Mouse (Mus musculus): ENCODE measurements around the gene Zik1. TPM values are rescaled to one million over a fixed set of nuclear protein-coding genes. Genes with fewer than 3 reads are reported as not detected.

The Zik1 gene
- total RNA-seq (2014; fragmentation: Nextera tagmentation) (not detected in 2 replicates), total RNA-seq (2017) (0.06 and 0.22 TPM in 2 replicates), polyA plus RNA-seq (2012) (not detected in 2 replicates)

DNA sequence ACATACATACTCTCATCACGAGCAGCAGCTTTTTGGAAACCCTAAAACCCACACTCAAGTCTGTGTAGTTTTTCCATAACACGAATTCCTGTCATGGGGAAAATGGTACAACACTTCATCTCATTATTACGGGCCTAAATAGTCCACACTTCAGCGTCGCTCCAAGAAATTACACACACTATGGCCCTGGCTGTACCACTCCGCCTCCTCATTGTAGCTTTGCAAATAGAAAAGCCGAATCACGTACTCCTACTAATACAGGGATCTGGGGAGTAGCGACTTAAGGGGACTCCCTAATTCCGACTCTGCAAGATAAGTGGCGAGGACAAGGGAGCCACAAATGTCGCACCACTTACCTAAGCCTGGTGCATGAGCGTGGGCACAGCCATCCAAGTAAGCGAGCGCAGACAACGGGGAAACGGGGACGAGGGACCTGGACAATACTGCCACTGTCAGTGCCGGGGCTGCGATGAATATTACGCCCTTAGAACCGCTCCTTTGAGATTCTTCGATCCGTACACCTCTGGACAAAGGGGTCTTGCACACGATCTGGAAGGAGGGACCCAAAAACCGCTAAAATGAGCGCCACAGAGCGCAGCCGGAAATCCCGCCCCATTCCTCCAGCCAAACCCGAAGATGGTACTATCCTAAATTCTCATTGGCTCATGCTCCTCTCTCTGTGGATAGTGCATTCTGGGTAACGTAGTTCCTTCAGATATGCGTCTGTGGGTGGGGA lies at the start of gene Zik1:
Gene Zik1, minus strand, starts transcription at position 609 of the 736 bp plus-strand sequence.
- no peak within 1 kb of the TSS for H3K4me3 ChIP-seq (ENCODE audit: low read depth, low read length)
- no peak for DNase-seq (ENCODE audit: low spot score)

DNA sequence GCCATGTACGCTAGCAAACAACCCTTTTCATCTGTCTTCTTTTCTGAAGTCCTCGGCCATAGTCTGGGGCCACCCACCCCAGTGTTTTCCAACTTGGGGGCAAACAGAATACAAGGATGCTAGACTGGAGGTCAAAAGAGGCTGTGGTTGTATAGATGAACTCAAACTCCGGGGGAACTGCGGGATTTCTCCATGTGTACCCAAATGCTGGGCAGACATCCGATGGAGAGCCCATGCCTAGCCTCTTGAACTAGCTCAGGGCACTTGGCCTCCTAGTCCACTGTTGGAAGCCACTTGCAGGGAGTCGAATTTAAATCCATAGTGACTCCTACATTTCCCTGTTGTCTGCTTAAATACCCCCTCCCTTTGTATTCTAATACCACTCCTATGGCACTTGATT lies 384 bp upstream of the Zik1 start:
- DNase-seq (ENCODE audit: low spot score) (no peak), ATAC-seq (ENCODE audit: extremely low read depth, insufficient number of reproducible peaks, low FRiP score, poor library complexity, severe bottlenecking) (no peak)
- Histone ChIP-seq H3K4me3 (ENCODE audit: low read depth, low read length) (no peak overlapping the region), H3K27me3 (ENCODE audit: insufficient read depth, low read length) (no peaks in the 10 kb centered on the region), H3K9me3 (replicated peaks) (peaks cover 8% of the 10 kb centered on the region), H3K36me3 (replicated peaks) (no peaks in the 10 kb centered on the region), H3K4me1 (ENCODE audit: insufficient read depth, low read depth, low read length) (no peaks in the 10 kb centered on the region)
- TF ChIP-seq TAL1 (conservative IDR thresholded peaks at IDR 0.05; ENCODE audit: low read depth, low read length) (no peak), GATA2 (IDR thresholded peaks at IDR 0.05; ENCODE audit: borderline replicate concordance, low read depth, low read length) (no peak), GATA1 (IDR thresholded peaks at IDR 0.05; ENCODE audit: borderline replicate concordance, low read length) (no peak), POLR2AphosphoS5 (IDR thresholded peaks at IDR 0.05; ENCODE audit: insufficient replicate concordance, low read depth, low read length) (no peak), CTCF (IDR thresholded peaks at IDR 0.05; ENCODE audit: low read depth, low read length) (no peak)

More for the DNA sequence above, at the start of gene Zik1:
- H3K9me3 ChIP-seq (replicated peaks) = peaks cover 8% of the 10 kb centered on the region
- no peaks in the 10 kb centered on the region for H3K27me3 ChIP-seq (ENCODE audit: insufficient read depth, low read length)
- H3K4me1 ChIP-seq (ENCODE audit: insufficient read depth, low read depth, low read length) = no peaks in the 10 kb centered on the region
- ATAC-seq (ENCODE audit: extremely low read depth, insufficient number of reproducible peaks, low FRiP score, poor library complexity, severe bottlenecking) = no peak
- TF ChIP-seq GATA2 (IDR thresholded peaks at IDR 0.05; ENCODE audit: borderline replicate concordance, low read depth, low read length) (no peak), CTCF (IDR thresholded peaks at IDR 0.05; ENCODE audit: low read depth, low read length) (no peak), GATA1 (IDR thresholded peaks at IDR 0.05; ENCODE audit: borderline replicate concordance, low read length) (no peak), POLR2AphosphoS5 (IDR thresholded peaks at IDR 0.05; ENCODE audit: insufficient replicate concordance, low read depth, low read length) (no peak), TAL1 (conservative IDR thresholded peaks at IDR 0.05; ENCODE audit: low read depth, low read length) (no peak)
- no peaks in the 10 kb centered on the region for H3K36me3 ChIP-seq (replicated peaks)

DNA sequence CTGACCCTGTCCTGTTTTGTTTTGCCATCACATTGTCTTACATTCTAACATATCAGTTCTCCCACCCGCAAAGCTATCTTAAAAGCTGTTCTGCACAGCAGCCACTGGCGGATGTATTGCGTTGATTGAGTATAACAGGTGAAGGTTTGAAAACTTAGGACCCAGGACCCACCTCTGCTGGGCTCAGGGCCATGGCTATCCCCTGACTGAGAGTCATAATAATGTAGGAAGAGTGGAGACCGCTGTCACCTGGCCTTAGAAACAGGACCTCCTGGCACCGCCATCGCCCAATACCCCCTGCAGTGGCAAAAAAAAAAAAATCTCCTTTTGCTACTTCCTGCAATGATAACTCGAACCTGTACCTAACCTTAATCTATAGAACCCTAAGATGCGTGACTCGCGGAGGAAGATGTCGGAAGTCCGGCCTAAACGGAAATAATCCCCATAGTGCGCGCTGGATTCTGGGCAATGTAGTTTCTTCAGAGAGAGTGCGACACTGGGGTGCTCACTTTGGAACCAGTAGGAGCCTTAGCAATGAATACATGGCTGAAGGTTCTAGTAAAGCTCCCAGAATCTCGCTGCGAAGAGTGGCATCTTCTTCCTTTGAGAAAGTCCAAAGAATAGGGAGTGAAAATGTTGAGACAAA lies 14.5 kb downstream of the Zik1 start:
- DNase-seq (ENCODE audit: low spot score) = no peak
- Histone ChIP-seq H3K4me1 (ENCODE audit: insufficient read depth, low read depth, low read length) (no peaks in the 10 kb centered on the region), H3K27me3 (ENCODE audit: insufficient read depth, low read length) (no peaks in the 10 kb centered on the region), H3K9me3 (replicated peaks) (no peaks in the 10 kb centered on the region), H3K36me3 (replicated peaks) (no peaks in the 10 kb centered on the region), H3K4me3 (ENCODE audit: low read depth, low read length) (no peak overlapping the region)
- no peak for TF ChIP-seq TAL1 (conservative IDR thresholded peaks at IDR 0.05; ENCODE audit: low read depth, low read length)
- TF ChIP-seq GATA2 (IDR thresholded peaks at IDR 0.05; ENCODE audit: borderline replicate concordance, low read depth, low read length) = no peak
- TF ChIP-seq POLR2AphosphoS5 (IDR thresholded peaks at IDR 0.05; ENCODE audit: insufficient replicate concordance, low read depth, low read length) = no peak
- no peak for TF ChIP-seq CTCF (IDR thresholded peaks at IDR 0.05; ENCODE audit: low read depth, low read length)
- TF ChIP-seq GATA1 (IDR thresholded peaks at IDR 0.05; ENCODE audit: borderline replicate concordance, low read length) = no peak
- ATAC-seq (ENCODE audit: extremely low read depth, insufficient number of reproducible peaks, low FRiP score, poor library complexity, severe bottlenecking) = no peak

DNA sequence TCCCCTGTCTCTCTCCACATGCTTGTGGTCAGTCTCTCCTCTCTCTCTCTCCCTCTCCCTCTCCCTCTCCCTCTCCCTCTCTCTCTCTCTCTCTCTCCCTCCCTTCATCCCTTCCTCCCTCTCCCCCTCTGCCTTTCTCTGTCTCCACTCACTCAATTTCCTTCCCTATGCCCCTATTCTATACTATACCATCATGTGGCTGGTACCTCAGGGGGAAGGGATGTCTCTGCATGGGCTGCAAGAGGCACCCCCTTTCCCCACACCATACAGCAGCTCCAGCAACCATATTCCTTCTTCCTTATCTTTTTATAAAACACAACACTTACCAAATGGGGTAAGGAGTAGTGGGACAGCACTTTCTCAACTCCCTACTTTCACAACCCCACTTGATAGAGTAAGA lies 15.4 kb downstream of the Zik1 start:
- ATAC-seq (ENCODE audit: extremely low read depth, insufficient number of reproducible peaks, low FRiP score, poor library complexity, severe bottlenecking) (no peak), DNase-seq (ENCODE audit: low spot score) (no peak)
- H3K4me3 ChIP-seq (ENCODE audit: low read depth, low read length) = no peak overlapping the region
- H3K27me3 ChIP-seq (ENCODE audit: insufficient read depth, low read length) = no peaks in the 10 kb centered on the region
- no peaks in the 10 kb centered on the region for H3K9me3 ChIP-seq (replicated peaks)
- H3K4me1 ChIP-seq (ENCODE audit: insufficient read depth, low read depth, low read length) = no peaks in the 10 kb centered on the region
- TF ChIP-seq TAL1 (conservative IDR thresholded peaks at IDR 0.05; ENCODE audit: low read depth, low read length) (no peak), GATA1 (IDR thresholded peaks at IDR 0.05; ENCODE audit: borderline replicate concordance, low read length) (no peak), CTCF (IDR thresholded peaks at IDR 0.05; ENCODE audit: low read depth, low read length) (no peak), POLR2AphosphoS5 (IDR thresholded peaks at IDR 0.05; ENCODE audit: insufficient replicate concordance, low read depth, low read length) (no peak), GATA2 (IDR thresholded peaks at IDR 0.05; ENCODE audit: borderline replicate concordance, low read depth, low read length) (no peak)
- no peaks in the 10 kb centered on the region for H3K36me3 ChIP-seq (replicated peaks)

DNA sequence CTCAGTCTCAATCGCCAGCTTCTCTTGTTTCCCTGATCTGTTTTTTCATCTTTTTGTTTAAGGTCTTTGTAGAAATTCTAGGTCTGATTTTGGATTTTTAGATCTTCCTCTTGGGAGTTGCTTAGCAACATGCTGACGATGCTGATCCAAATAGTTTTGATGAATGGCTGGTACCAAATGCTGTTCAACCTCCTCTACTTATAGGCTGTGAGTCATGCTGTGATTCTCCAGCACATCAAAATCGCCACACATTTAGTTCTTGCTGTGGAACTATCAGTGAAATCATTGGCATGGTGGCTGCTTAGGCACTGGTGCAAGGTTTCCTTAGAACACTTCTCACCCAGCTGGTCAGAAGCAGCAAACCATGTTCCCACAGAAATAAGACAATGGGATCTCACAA lies 37.0 kb downstream of the Zik1 start:
- H3K4me3 ChIP-seq (ENCODE audit: low read depth, low read length) = no peak overlapping the region
- ATAC-seq (ENCODE audit: extremely low read depth, insufficient number of reproducible peaks, low FRiP score, poor library complexity, severe bottlenecking) (no peak), DNase-seq (ENCODE audit: low spot score) (no peak)
- TF ChIP-seq TAL1 (conservative IDR thresholded peaks at IDR 0.05; ENCODE audit: low read depth, low read length) (no peak), GATA2 (IDR thresholded peaks at IDR 0.05; ENCODE audit: borderline replicate concordance, low read depth, low read length) (no peak), CTCF (IDR thresholded peaks at IDR 0.05; ENCODE audit: low read depth, low read length) (no peak), GATA1 (IDR thresholded peaks at IDR 0.05; ENCODE audit: borderline replicate concordance, low read length) (no peak), POLR2AphosphoS5 (IDR thresholded peaks at IDR 0.05; ENCODE audit: insufficient replicate concordance, low read depth, low read length) (no peak)
- H3K4me1 ChIP-seq (ENCODE audit: insufficient read depth, low read depth, low read length) = no peaks in the 10 kb centered on the region
- H3K36me3 ChIP-seq (replicated peaks) = no peaks in the 10 kb centered on the region
- H3K27me3 ChIP-seq (ENCODE audit: insufficient read depth, low read length) = no peaks in the 10 kb centered on the region
- no peaks in the 10 kb centered on the region for H3K9me3 ChIP-seq (replicated peaks)

DNA sequence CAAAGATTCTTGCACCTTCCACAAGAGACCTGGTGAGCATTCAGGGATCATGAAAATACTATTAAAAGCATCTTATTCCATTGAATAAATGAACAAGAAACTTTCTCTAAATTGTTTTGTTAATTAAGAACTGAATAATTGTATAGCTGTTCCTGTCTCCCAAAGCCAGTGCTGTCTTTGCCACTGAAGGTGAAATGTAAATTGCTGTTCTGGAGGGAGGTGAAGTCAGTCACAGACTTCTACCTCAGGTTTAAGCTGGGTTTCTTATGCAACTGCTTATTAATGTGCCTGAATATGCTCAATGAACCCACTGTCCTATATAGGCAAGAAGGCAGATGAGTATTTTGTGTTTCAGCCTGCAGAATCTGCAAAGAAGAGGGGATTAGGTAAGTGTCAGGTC lies 52.2 kb downstream of the Zik1 start, which contains the start of gene Vmn1r67:
Gene Vmn1r67, plus strand, starts transcription at position 301 of the 400 bp plus-strand sequence.
- TF ChIP-seq GATA2 (IDR thresholded peaks at IDR 0.05; ENCODE audit: borderline replicate concordance, low read depth, low read length) (no peak), GATA1 (IDR thresholded peaks at IDR 0.05; ENCODE audit: borderline replicate concordance, low read length) (no peak), TAL1 (conservative IDR thresholded peaks at IDR 0.05; ENCODE audit: low read depth, low read length) (no peak), CTCF (IDR thresholded peaks at IDR 0.05; ENCODE audit: low read depth, low read length) (no peak), POLR2AphosphoS5 (IDR thresholded peaks at IDR 0.05; ENCODE audit: insufficient replicate concordance, low read depth, low read length) (no peak)
- no peaks in the 10 kb centered on the region for H3K9me3 ChIP-seq (replicated peaks)
- DNase-seq (ENCODE audit: low spot score) = no peak

More for the DNA sequence above, 52.2 kb downstream of the Zik1 start, which contains the start of gene Vmn1r67:
- Histone ChIP-seq H3K27me3 (ENCODE audit: insufficient read depth, low read length) (no peaks in the 10 kb centered on the region), H3K36me3 (replicated peaks) (no peaks in the 10 kb centered on the region), H3K4me1 (ENCODE audit: insufficient read depth, low read depth, low read length) (no peaks in the 10 kb centered on the region), H3K4me3 (ENCODE audit: low read depth, low read length) (no peak within 1 kb of the TSS)
- no peak for ATAC-seq (ENCODE audit: extremely low read depth, insufficient number of reproducible peaks, low FRiP score, poor library complexity, severe bottlenecking)

Other genes with a start within 250 kb of the Zik1 start
- gene Vmn1r66, start 217.4 kb downstream of the Zik1 start, total RNA-seq (2014; fragmentation: Nextera tagmentation) = not detected in 2 replicates
- gene Vmn1r66, start 217.4 kb downstream of the Zik1 start, total RNA-seq (2017) = 0.06 and 0.16 TPM in 2 replicates
- not detected in 2 replicates for gene Vmn1r66, start 217.4 kb downstream of the Zik1 start, polyA plus RNA-seq (2012)
- gene Vmn1r67, start 52.1 kb downstream of the Zik1 start, total RNA-seq (2014; fragmentation: Nextera tagmentation) = not detected in 2 replicates
- gene Vmn1r67, start 52.1 kb downstream of the Zik1 start, total RNA-seq (2017) = 0.05 TPM in 1 of 2 replicates, not detected in the other
- gene Vmn1r67, start 52.1 kb downstream of the Zik1 start, polyA plus RNA-seq (2012) = not detected in 2 replicates
- gene Vmn1r68, start 63.1 kb upstream of the Zik1 start, total RNA-seq (2014; fragmentation: Nextera tagmentation) = not detected in 2 replicates
- gene Vmn1r68, start 63.1 kb upstream of the Zik1 start, total RNA-seq (2017) = 0.05 and 0.06 TPM in 2 replicates
- gene Vmn1r68, start 63.1 kb upstream of the Zik1 start, polyA plus RNA-seq (2012) = not detected in 2 replicates
- not detected in 2 replicates for gene Vmn1r69, start 118.3 kb upstream of the Zik1 start, total RNA-seq (2014; fragmentation: Nextera tagmentation)
- gene Vmn1r69, start 118.3 kb upstream of the Zik1 start, total RNA-seq (2017) = 0.12 and 0.55 TPM in 2 replicates
- gene Vmn1r69, start 118.3 kb upstream of the Zik1 start, polyA plus RNA-seq (2012) = not detected in 2 replicates
- not detected in 2 replicates for gene Vmn1r70, start 136.1 kb upstream of the Zik1 start, total RNA-seq (2014; fragmentation: Nextera tagmentation)
- 0.27 TPM in 1 of 2 replicates, not detected in the other for gene Vmn1r70, start 136.1 kb upstream of the Zik1 start, total RNA-seq (2017)
- not detected in 2 replicates for gene Vmn1r70, start 136.1 kb upstream of the Zik1 start, polyA plus RNA-seq (2012)
- gene Nlrp4b, start 192.4 kb upstream of the Zik1 start, total RNA-seq (2014; fragmentation: Nextera tagmentation) = not detected in 2 replicates
- gene Nlrp4b, start 192.4 kb upstream of the Zik1 start, total RNA-seq (2017) = 0.05 TPM in 1 of 2 replicates, not detected in the other
- not detected in 2 replicates for gene Nlrp4b, start 192.4 kb upstream of the Zik1 start, polyA plus RNA-seq (2012)